Mouse (Mus musculus): ENCODE results near the gene Slc26a5. TPM values are rescaled to one million over a fixed set of nuclear protein-coding genes. Genes with fewer than 3 reads are reported as not detected.

Slc26a5 gene
- polyA plus RNA-seq, 2 experiments: 0.01 TPM; not detected in 1

- Histone ChIP-seq H3K36me3 (ENCODE audit: control insufficient read depth, insufficient read depth, low read length) (no peaks in the 10 kb centered on the region), H3K4me3 (replicated peaks; ENCODE audit: low read length) (no peak overlapping the region), H3K27me3 (ENCODE audit: control insufficient read depth, insufficient read depth, low read length) (no peaks in the 10 kb centered on the region), H3K4me2 (replicated peaks; ENCODE audit: low read depth, low read length, severe bottlenecking) (no peak overlapping the region), H3K9me3 (ENCODE audit: control insufficient read depth, low read length) (no peaks in the 10 kb centered on the region), H3K9ac (ENCODE audit: low read depth, low read length, severe bottlenecking) (no peak overlapping the region), H3K27ac (replicated peaks; ENCODE audit: low read depth, low read length) (no peak overlapping the region), H3K4me1 (ENCODE audit: control insufficient read depth, insufficient read depth, low read length) (no peaks in the 10 kb centered on the region)
- no peak for TF ChIP-seq POLR2A (IDR thresholded peaks at IDR 0.05; ENCODE audit: borderline replicate concordance, extremely low read depth, insufficient read depth, insufficient read length)
- ATAC-seq (ENCODE audit: low FRiP score, low read depth) (no peak), DNase-seq (ENCODE audit: low spot score) (no peak)
- WGBS: 62% methylated on average over 10 of the region's 10 CpGs
Measured at GRCm38 (mm10) chr5:21810924-21811323, 54.5 kb downstream of the Slc26a5 start.

- TF ChIP-seq POLR2A (IDR thresholded peaks at IDR 0.05; ENCODE audit: borderline replicate concordance, extremely low read depth, insufficient read depth, insufficient read length): no peak
- Histone ChIP-seq H3K27ac (replicated peaks; ENCODE audit: low read depth, low read length) (no peak overlapping the region), H3K4me2 (replicated peaks; ENCODE audit: low read depth, low read length, severe bottlenecking) (no peak overlapping the region), H3K9me3 (ENCODE audit: control insufficient read depth, low read length) (no peaks in the 10 kb centered on the region), H3K36me3 (ENCODE audit: control insufficient read depth, insufficient read depth, low read length) (peaks cover 47% of the 10 kb centered on the region), H3K4me1 (ENCODE audit: control insufficient read depth, insufficient read depth, low read length) (no peaks in the 10 kb centered on the region), H3K27me3 (ENCODE audit: control insufficient read depth, insufficient read depth, low read length) (no peaks in the 10 kb centered on the region), H3K4me3 (replicated peaks; ENCODE audit: low read length) (no peak overlapping the region), H3K9ac (ENCODE audit: low read depth, low read length, severe bottlenecking) (no peak overlapping the region)
- WGBS: 80% methylated on average over 4 of the region's 4 CpGs
- DNase-seq (ENCODE audit: low spot score): no peak
- no peak for ATAC-seq (ENCODE audit: low FRiP score, low read depth)
Measured at GRCm38 (mm10) chr5:21804837-21805236, 60.6 kb downstream of the Slc26a5 start.

- Histone ChIP-seq H3K27ac (replicated peaks; ENCODE audit: low read depth, low read length) (no peak overlapping the region), H3K4me2 (replicated peaks; ENCODE audit: low read depth, low read length, severe bottlenecking) (no peak overlapping the region), H3K36me3 (ENCODE audit: control insufficient read depth, insufficient read depth, low read length) (peaks cover 56% of the 10 kb centered on the region), H3K4me3 (replicated peaks; ENCODE audit: low read length) (no peak overlapping the region), H3K27me3 (ENCODE audit: control insufficient read depth, insufficient read depth, low read length) (no peaks in the 10 kb centered on the region), H3K9me3 (ENCODE audit: control insufficient read depth, low read length) (no peaks in the 10 kb centered on the region), H3K4me1 (ENCODE audit: control insufficient read depth, insufficient read depth, low read length) (no peaks in the 10 kb centered on the region), H3K9ac (ENCODE audit: low read depth, low read length, severe bottlenecking) (no peak overlapping the region)
- DNase-seq (ENCODE audit: low spot score) (no peak), ATAC-seq (ENCODE audit: low FRiP score, low read depth) (no peak)
- WGBS: 93% methylated on average over 12 of the region's 12 CpGs
- TF ChIP-seq POLR2A (IDR thresholded peaks at IDR 0.05; ENCODE audit: borderline replicate concordance, extremely low read depth, insufficient read depth, insufficient read length): no peak
Measured at GRCm38 (mm10) chr5:21803691-21804188, 61.7 kb downstream of the Slc26a5 start.

GRCm38 (mm10) chr5:21802907-21803306 is 62.5 kb downstream of the Slc26a5 start:
- 93% methylated on average over 9 of the region's 9 CpGs for WGBS
- no peaks in the 10 kb centered on the region for H3K27me3 ChIP-seq (ENCODE audit: control insufficient read depth, insufficient read depth, low read length)
- H3K4me1 ChIP-seq (ENCODE audit: control insufficient read depth, insufficient read depth, low read length): no peaks in the 10 kb centered on the region
- no peak overlapping the region for H3K9ac ChIP-seq (ENCODE audit: low read depth, low read length, severe bottlenecking)
- DNase-seq (ENCODE audit: low spot score) (no peak), ATAC-seq (ENCODE audit: low FRiP score, low read depth) (no peak)
- H3K36me3 ChIP-seq (ENCODE audit: control insufficient read depth, insufficient read depth, low read length): peaks cover 63% of the 10 kb centered on the region
- no peak overlapping the region for H3K4me3 ChIP-seq (replicated peaks; ENCODE audit: low read length)
- no peaks in the 10 kb centered on the region for H3K9me3 ChIP-seq (ENCODE audit: control insufficient read depth, low read length)
- no peak overlapping the region for H3K4me2 ChIP-seq (replicated peaks; ENCODE audit: low read depth, low read length, severe bottlenecking)
- TF ChIP-seq POLR2A (IDR thresholded peaks at IDR 0.05; ENCODE audit: borderline replicate concordance, extremely low read depth, insufficient read depth, insufficient read length): no peak
- no peak overlapping the region for H3K27ac ChIP-seq (replicated peaks; ENCODE audit: low read depth, low read length)

- no peak overlapping the region for H3K9ac ChIP-seq (ENCODE audit: low read depth, low read length, severe bottlenecking)
- no peaks in the 10 kb centered on the region for H3K9me3 ChIP-seq (ENCODE audit: control insufficient read depth, low read length)
- ATAC-seq (ENCODE audit: low FRiP score, low read depth): no peak
- no peak overlapping the region for H3K27ac ChIP-seq (replicated peaks; ENCODE audit: low read depth, low read length)
- DNase-seq (ENCODE audit: low spot score): no peak
- H3K4me2 ChIP-seq (replicated peaks; ENCODE audit: low read depth, low read length, severe bottlenecking): no peak overlapping the region
- H3K27me3 ChIP-seq (ENCODE audit: control insufficient read depth, insufficient read depth, low read length): no peaks in the 10 kb centered on the region
- peaks cover 6% of the 10 kb centered on the region; the same call in 1 of the 2 replicates for H3K4me1 ChIP-seq (ENCODE audit: control insufficient read depth, insufficient read depth, low read length)
- H3K4me3 ChIP-seq (replicated peaks; ENCODE audit: low read length): no peak overlapping the region
- H3K36me3 ChIP-seq (ENCODE audit: control insufficient read depth, insufficient read depth, low read length): peaks cover 32% of the 10 kb centered on the region
- no peak for TF ChIP-seq POLR2A (IDR thresholded peaks at IDR 0.05; ENCODE audit: borderline replicate concordance, extremely low read depth, insufficient read depth, insufficient read length)
Measured at GRCm38 (mm10) chr5:21792166-21792565, 73.2 kb downstream of the Slc26a5 start.

- peaks cover 11% of the 10 kb centered on the region; the same call in 1 of the 2 replicates for H3K4me1 ChIP-seq (ENCODE audit: control insufficient read depth, insufficient read depth, low read length)
- no peak overlapping the region for H3K27ac ChIP-seq (replicated peaks; ENCODE audit: low read depth, low read length)
- DNase-seq (ENCODE audit: low spot score) (no peak), ATAC-seq (ENCODE audit: low FRiP score, low read depth) (no peak)
- no peaks in the 10 kb centered on the region for H3K27me3 ChIP-seq (ENCODE audit: control insufficient read depth, insufficient read depth, low read length)
- peaks cover 12% of the 10 kb centered on the region for H3K36me3 ChIP-seq (ENCODE audit: control insufficient read depth, insufficient read depth, low read length)
- no peak overlapping the region for H3K9ac ChIP-seq (ENCODE audit: low read depth, low read length, severe bottlenecking)
- 64% methylated on average over 5 of the region's 5 CpGs for WGBS
- H3K9me3 ChIP-seq (ENCODE audit: control insufficient read depth, low read length): no peaks in the 10 kb centered on the region
- no peak overlapping the region for H3K4me2 ChIP-seq (replicated peaks; ENCODE audit: low read depth, low read length, severe bottlenecking)
- no peak overlapping the region for H3K4me3 ChIP-seq (replicated peaks; ENCODE audit: low read length)
- no peak for TF ChIP-seq POLR2A (IDR thresholded peaks at IDR 0.05; ENCODE audit: borderline replicate concordance, extremely low read depth, insufficient read depth, insufficient read length)
Measured at GRCm38 (mm10) chr5:21789061-21789460, 76.3 kb downstream of the Slc26a5 start.

Data from limb, embryonic 14.5 days (tissue).